Mouse (Mus musculus) heart, embryonic 13.5 days (tissue): ENCODE data around the gene Cib1. TPM values are rescaled to one million over a fixed set of nuclear protein-coding genes. Genes with fewer than 3 reads are reported as not detected.

Experiments used
- ATAC-seq: fragments of 200-750 bp; cut with Nextera tagmentation; 2 replicates; pipeline ENCODE4 v1.8.0; 2017; ENCODE audit warnings: moderate TSS enrichment; ENCODE audit not compliant: insufficient number of reproducible peaks, low FRiP score, low TSS enrichment; ENCODE audit errors: extremely low read depth
- H3K27ac ChIP-seq: fragments of 300-500 bp; sonication (generic); replicated peaks from 2 replicates; pipeline ENCODE4 v1.5.1; 2015; ENCODE audit warnings: moderate library complexity, mild to moderate bottlenecking, inconsistent platforms
- H3K27me3 ChIP-seq: fragments of 300-500 bp; sonication (generic); replicated peaks from 2 replicates; pipeline ENCODE4 v1.6.1; 2015; ENCODE audit warnings: mild to moderate bottlenecking, inconsistent platforms
- H3K36me3 ChIP-seq: fragments of 300-500 bp; sonication (generic); 2 replicates; pipeline ENCODE4 v1.6.1; 2015; ENCODE audit warnings: mild to moderate bottlenecking, inconsistent platforms
- H3K4me1 ChIP-seq: fragments of 300-500 bp; sonication (generic); 2 replicates; pipeline ENCODE4 v1.6.1; 2015; ENCODE audit warnings: inconsistent platforms
- H3K4me2 ChIP-seq: fragments of 300-500 bp; sonication (generic); 2 replicates; pipeline ENCODE4 v1.6.1; 2015; ENCODE audit warnings: inconsistent platforms, mild to moderate bottlenecking, moderate library complexity
- H3K4me3 ChIP-seq: fragments of 300-500 bp; sonication (generic); 2 replicates; pipeline ENCODE4 v1.5.1; 2015; ENCODE audit warnings: moderate library complexity, mild to moderate bottlenecking, inconsistent platforms
- H3K9ac ChIP-seq: fragments of 300-500 bp; sonication (generic); 2 replicates; pipeline ENCODE4 v1.6.1; 2015; ENCODE audit warnings: inconsistent platforms, mild to moderate bottlenecking, moderate library complexity
- H3K9me3 ChIP-seq: fragments of 300-500 bp; sonication (generic); 2 replicates; pipeline ENCODE4 v1.6.1; 2016; ENCODE audit warnings: inconsistent platforms
- whole genome bisulfite sequencing: fragments of 180-500 bp; shearing (Covaris S2); methylation state at CpG from one replicate; pipeline ENCODE4 v1.1.7; 2015; ENCODE audit warnings: mixed read lengths; 5-methylcytosine and 5-hydroxymethylcytosine counted together
- polyA plus RNA-seq: library from polyadenylated mRNA; unstranded; fragments of >200 nt; fragmentation: Nextera tagmentation; extraction: Ambion mirVana; gene quantifications from 2 replicates; pipeline ENCODE4 v1.2.1, GENCODE M21; 2015

Cib1 gene
- polyA plus RNA-seq, 1 experiment from 2014 or later = 54.2 TPM

GRCm38 (mm10) chr7:80260625-80261371, 28.2 kb upstream of the Cib1 start, which contains the start of gene Ngrn:
Gene Ngrn, plus strand, starts transcription at chr7:80261215.
- peak within 1 kb of the TSS; percentile 81 for H3K27ac ChIP-seq

GRCm38 (mm10) chr7:80257706-80258105, 25.1 kb upstream of the Cib1 start:
- Histone ChIP-seq H3K36me3 (no peaks in the 10 kb centered on the region), H3K4me3 (no peak overlapping the region), H3K4me2 (no peak overlapping the region), H3K9me3 (no peaks in the 10 kb centered on the region), H3K9ac (no peak overlapping the region), H3K27me3 (peaks cover 58% of the 10 kb centered on the region), H3K4me1 (peaks cover 15% of the 10 kb centered on the region), H3K27ac (no peak overlapping the region)
- ATAC-seq = no peak
- 47% methylated on average over 2 of the region's 2 CpGs for WGBS

More at GRCm38 (mm10) chr7:80260625-80261371, 28.2 kb upstream of the Cib1 start, which contains the start of gene Ngrn:
- Histone ChIP-seq H3K4me3 (peak within 1 kb of the TSS; percentile 94), H3K4me1 (peaks cover 18% of the 10 kb centered on the region), H3K9ac (peak within 1 kb of the TSS; percentile 92), H3K9me3 (no peaks in the 10 kb centered on the region), H3K4me2 (peak within 1 kb of the TSS; percentile 94), H3K27me3 (peaks cover 41% of the 10 kb centered on the region), H3K36me3 (peaks cover 27% of the 10 kb centered on the region)
- 24% methylated on average over 40 of the region's 40 CpGs for WGBS
- peak; percentile 59 for ATAC-seq

GRCm38 (mm10) chr7:80255981-80256380, 23.4 kb upstream of the Cib1 start:
- H3K27me3 ChIP-seq = peaks cover 58% of the 10 kb centered on the region
- peaks cover 7% of the 10 kb centered on the region; the same call in 1 of the 2 replicates for H3K4me1 ChIP-seq
- H3K27ac ChIP-seq = no peak overlapping the region
- no peak overlapping the region for H3K9ac ChIP-seq
- ATAC-seq = no peak
- no peaks in the 10 kb centered on the region for H3K9me3 ChIP-seq
- no peak overlapping the region for H3K4me2 ChIP-seq
- WGBS = 58% methylated on average over 2 of the region's 2 CpGs
- no peak overlapping the region for H3K4me3 ChIP-seq
- H3K36me3 ChIP-seq = no peaks in the 10 kb centered on the region

DNA sequence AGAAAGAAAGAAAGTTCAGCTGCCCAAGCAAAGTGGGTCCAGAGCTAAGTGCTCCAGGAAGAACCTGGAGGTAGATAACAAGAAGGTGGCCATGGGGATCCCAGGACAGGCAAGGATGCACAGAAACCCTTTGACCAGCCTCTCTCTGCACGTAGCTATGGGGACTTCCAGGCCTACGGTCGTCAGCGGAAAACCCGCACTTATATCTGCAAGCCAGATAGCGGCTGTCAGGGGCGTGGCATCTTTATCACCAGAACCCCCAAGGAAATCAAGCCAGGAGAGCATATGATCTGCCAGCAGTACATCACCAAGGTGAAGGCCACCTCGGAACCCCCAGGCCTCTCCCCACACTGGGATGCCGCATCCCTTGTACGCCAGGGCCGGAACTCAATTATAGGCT, 20.3 kb upstream of the Cib1 start:
- Histone ChIP-seq H3K27me3 (peaks cover 32% of the 10 kb centered on the region), H3K9me3 (no peaks in the 10 kb centered on the region), H3K4me2 (no peak overlapping the region), H3K36me3 (no peaks in the 10 kb centered on the region), H3K4me3 (no peak overlapping the region), H3K9ac (no peak overlapping the region), H3K4me1 (no peaks in the 10 kb centered on the region), H3K27ac (no peak overlapping the region)
- 68% methylated on average over 11 of the region's 11 CpGs for WGBS
- ATAC-seq = no peak

DNA sequence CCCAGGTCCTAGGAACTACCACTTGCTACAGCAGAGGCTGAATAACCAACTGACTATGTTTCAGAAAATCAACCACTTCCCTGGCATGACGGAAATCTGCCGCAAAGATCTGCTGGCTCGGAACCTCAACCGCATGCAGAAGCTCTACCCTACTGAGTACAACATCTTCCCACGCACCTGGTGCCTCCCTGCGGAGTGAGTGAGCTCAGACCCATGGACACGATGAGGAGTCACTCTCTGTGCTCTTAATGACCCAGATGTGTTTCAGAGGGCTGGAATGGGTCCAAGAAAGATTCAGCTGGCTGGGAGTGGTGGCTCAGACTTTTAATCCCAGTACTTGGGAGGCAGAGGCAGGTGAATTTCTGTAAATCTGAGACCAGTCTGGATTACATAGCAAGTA, 19.8 kb upstream of the Cib1 start:
- no peaks in the 10 kb centered on the region for H3K9me3 ChIP-seq
- ATAC-seq = no peak
- WGBS = 74% methylated on average over 7 of the region's 7 CpGs
- no peak overlapping the region for H3K4me3 ChIP-seq
- no peak overlapping the region for H3K9ac ChIP-seq
- peaks cover 28% of the 10 kb centered on the region for H3K27me3 ChIP-seq
- H3K4me1 ChIP-seq = no peaks in the 10 kb centered on the region
- H3K4me2 ChIP-seq = no peak overlapping the region
- H3K27ac ChIP-seq = no peak overlapping the region
- H3K36me3 ChIP-seq = no peaks in the 10 kb centered on the region

GRCm38 (mm10) chr7:80246859-80247258, 14.2 kb upstream of the Cib1 start:
- WGBS = 23% methylated on average over 7 of the region's 7 CpGs
- H3K4me3 ChIP-seq = peak overlapping the region; percentile 66
- H3K4me1 ChIP-seq = peaks cover 8% of the 10 kb centered on the region
- no peak for ATAC-seq
- H3K9ac ChIP-seq = peak overlapping the region; percentile 85
- H3K4me2 ChIP-seq = peak overlapping the region; percentile 74
- peak overlapping the region; percentile 82 for H3K27ac ChIP-seq
- no peaks in the 10 kb centered on the region for H3K9me3 ChIP-seq
- no peaks in the 10 kb centered on the region for H3K36me3 ChIP-seq
- no peaks in the 10 kb centered on the region for H3K27me3 ChIP-seq

- Histone ChIP-seq H3K9ac (peak within 1 kb of the TSS; percentile 85), H3K36me3 (0 out of 2 replicates have a peak, but pooled peaks cover 2% of the 10 kb centered on the region), H3K9me3 (no peaks in the 10 kb centered on the region), H3K4me3 (peak within 1 kb of the TSS; percentile 66), H3K27me3 (no peaks in the 10 kb centered on the region), H3K27ac (peak within 1 kb of the TSS; percentile 82), H3K4me1 (peaks cover 8% of the 10 kb centered on the region), H3K4me2 (peak within 1 kb of the TSS; percentile 74)
- WGBS = 0% methylated on average over 48 of the region's 48 CpGs
- peak; percentile 98 for ATAC-seq
Measured at GRCm38 (mm10) chr7:80246148-80246721, 13.6 kb upstream of the Cib1 start, which contains the start of gene Ttll13. Gene Ttll13, plus strand, starts transcription at chr7:80246376.

DNA sequence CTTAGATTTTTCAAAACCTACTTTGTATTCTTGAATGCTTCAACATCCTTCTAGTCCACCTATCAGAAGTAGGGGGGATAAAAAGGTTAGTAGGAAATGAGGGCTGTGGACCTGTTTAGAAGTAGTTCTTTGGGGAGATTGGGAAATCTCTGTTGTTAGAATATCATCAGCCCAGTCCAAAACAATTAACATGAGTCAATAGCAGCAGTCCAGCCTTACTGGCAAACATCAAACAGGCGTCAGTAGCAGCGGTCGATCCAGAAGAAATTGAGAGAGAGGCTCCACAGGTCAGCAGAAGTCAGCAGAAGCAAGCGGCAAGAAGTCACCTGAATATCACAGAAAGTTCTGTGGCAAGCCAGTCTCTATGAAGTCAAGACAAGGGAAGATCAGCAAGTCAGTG, 12.2 kb upstream of the Cib1 start:
- H3K9me3 ChIP-seq = no peaks in the 10 kb centered on the region
- no peak overlapping the region for H3K27ac ChIP-seq
- H3K4me3 ChIP-seq = no peak overlapping the region
- no peaks in the 10 kb centered on the region for H3K27me3 ChIP-seq
- H3K4me2 ChIP-seq = no peak overlapping the region
- 89% methylated on average over 4 of the region's 4 CpGs for whole genome bisulfite sequencing
- peaks cover 8% of the 10 kb centered on the region for H3K4me1 ChIP-seq
- no peak overlapping the region for H3K9ac ChIP-seq
- no peak for ATAC-seq
- H3K36me3 ChIP-seq = peaks cover 16% of the 10 kb centered on the region

DNA sequence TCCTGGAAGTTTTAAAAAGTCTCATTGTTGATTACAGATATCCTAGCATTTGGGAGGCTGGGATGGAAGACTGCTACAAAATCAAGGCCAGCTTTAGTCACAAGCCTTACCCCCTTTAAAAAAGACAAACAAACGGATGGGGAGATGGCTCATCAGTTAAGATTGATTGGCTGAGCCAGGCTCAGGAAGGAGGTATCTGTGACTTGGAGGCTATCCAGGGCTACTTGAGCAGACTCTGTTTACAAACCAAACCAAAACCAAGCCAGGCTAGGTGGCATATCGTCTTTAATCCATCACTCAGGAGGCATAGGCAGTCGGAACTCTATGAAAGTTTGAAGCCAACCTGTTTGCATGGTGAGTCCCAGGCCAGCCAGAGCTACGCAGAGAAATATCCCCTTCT, 9.0 kb upstream of the Cib1 start:
- Histone ChIP-seq H3K9me3 (no peaks in the 10 kb centered on the region), H3K27ac (no peak overlapping the region), H3K4me2 (no peak overlapping the region), H3K27me3 (no peaks in the 10 kb centered on the region), H3K4me3 (no peak overlapping the region), H3K4me1 (peaks cover 3% of the 10 kb centered on the region), H3K9ac (no peak overlapping the region), H3K36me3 (peaks cover 33% of the 10 kb centered on the region)
- ATAC-seq = no peak
- WGBS = 76% methylated on average over 4 of the region's 4 CpGs

DNA sequence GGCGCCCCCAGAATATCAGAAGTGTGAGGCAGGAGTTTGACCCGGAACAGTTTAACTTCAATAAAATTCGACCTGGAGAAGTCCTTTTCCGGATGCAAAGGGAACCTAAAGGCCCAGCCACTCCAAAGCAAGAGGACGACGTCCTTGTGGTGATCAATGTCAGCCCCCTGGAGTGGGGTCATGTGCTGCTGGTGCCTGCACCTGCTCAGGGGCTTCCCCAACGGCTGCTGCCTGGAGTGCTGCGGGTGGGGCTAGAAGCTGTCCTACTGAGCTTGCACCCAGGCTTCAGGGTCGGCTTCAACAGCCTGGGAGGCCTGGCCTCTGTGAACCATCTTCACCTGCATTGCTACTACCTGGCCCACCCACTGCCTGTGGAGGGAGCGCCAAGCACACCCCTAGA, 5.9 kb upstream of the Cib1 start:
- no peak for ATAC-seq
- Histone ChIP-seq H3K4me2 (no peak overlapping the region), H3K27me3 (no peaks in the 10 kb centered on the region), H3K36me3 (peaks cover 33% of the 10 kb centered on the region), H3K27ac (no peak overlapping the region), H3K9ac (no peak overlapping the region), H3K9me3 (no peaks in the 10 kb centered on the region), H3K4me1 (peaks cover 6% of the 10 kb centered on the region), H3K4me3 (no peak overlapping the region)
- 84% methylated on average over 10 of the region's 10 CpGs for WGBS

DNA sequence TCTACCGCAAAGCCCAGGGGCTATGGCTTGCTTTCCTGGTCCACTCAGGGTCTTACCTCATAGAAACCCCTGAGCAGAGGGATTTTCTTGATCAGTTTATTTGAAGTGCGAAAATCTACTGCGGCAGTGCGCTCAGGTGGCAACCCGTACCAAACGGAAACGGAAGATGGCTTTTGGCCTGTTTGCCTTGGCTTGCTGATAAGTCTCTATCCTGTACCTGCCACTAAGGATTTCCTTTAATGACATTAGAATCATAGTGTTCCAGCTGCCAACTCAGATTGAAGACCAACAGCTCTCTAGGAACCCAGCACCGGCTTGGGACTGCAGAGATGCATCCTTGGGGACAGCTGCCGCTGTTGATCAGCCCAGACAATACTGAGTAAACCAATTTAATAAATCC, 1.2 kb upstream of the Cib1 start:
- Histone ChIP-seq H3K9me3 (no peaks in the 10 kb centered on the region), H3K27ac (no peak overlapping the region), H3K4me1 (peaks cover 21% of the 10 kb centered on the region), H3K27me3 (no peaks in the 10 kb centered on the region), H3K36me3 (peaks cover 8% of the 10 kb centered on the region), H3K4me2 (peak overlapping the region; percentile 93), H3K4me3 (peak overlapping the region; percentile 78), H3K9ac (peak overlapping the region; percentile 81)
- ATAC-seq = no peak
- 62% methylated on average over 9 of the region's 9 CpGs for WGBS
